Mouse (Mus musculus) G1E (cell line): Measurements from ENCODE around the gene Pdzd11. TPM values are rescaled to one million over a fixed set of nuclear protein-coding genes. Genes with fewer than 3 reads are reported as not detected.

Experiments used
- ATAC-seq: 2 replicates; pipeline ENCODE4 v1.8.0; 2016; ENCODE audit warnings: mild to moderate bottlenecking; ENCODE audit not compliant: insufficient number of reproducible peaks, poor library complexity, low FRiP score, severe bottlenecking; ENCODE audit errors: extremely low read depth
- DNase-seq: peaks from one replicate; pipeline ENCODE4 v3.0.0; 2012; ENCODE audit warnings: low spot score
- H3K27me3 ChIP-seq: 2 replicates; pipeline ENCODE4 v1.6.1; 2012; ENCODE audit warnings: mild to moderate bottlenecking, low read length, inconsistent platforms; ENCODE audit not compliant: insufficient read depth
- H3K36me3 ChIP-seq: replicated peaks from 2 replicates; pipeline ENCODE3; 2012; ENCODE audit warnings: mild to moderate bottlenecking, inconsistent platforms
- H3K4me1 ChIP-seq: 2 replicates; pipeline ENCODE4 v1.6.1; 2012; ENCODE audit warnings: low read depth, low read length, inconsistent platforms, mixed read lengths; ENCODE audit not compliant: insufficient read depth
- H3K4me3 ChIP-seq: 2 replicates; pipeline ENCODE4 v1.5.1; 2012; ENCODE audit warnings: low read depth, mild to moderate bottlenecking, inconsistent platforms, low read length, moderate library complexity, mixed read lengths
- H3K9me3 ChIP-seq: replicated peaks from 2 replicates; pipeline ENCODE4 v1.6.1; 2012; ENCODE audit warnings: inconsistent platforms
- CTCF ChIP-seq: IDR thresholded peaks from 2 replicates; pipeline ENCODE4 v1.5.1; 2012; ENCODE audit warnings: low read depth, low read length, inconsistent platforms, mixed read lengths
- GATA1 ChIP-seq: IDR thresholded peaks from 2 replicates; pipeline ENCODE4 v1.6.1; 2012; ENCODE audit warnings: borderline replicate concordance, low read length, inconsistent platforms, mixed read lengths
- GATA2 ChIP-seq: IDR thresholded peaks from 2 replicates; pipeline ENCODE4 v1.6.1; 2012; ENCODE audit warnings: low read depth, low read length, inconsistent platforms, borderline replicate concordance
- POLR2AphosphoS5 ChIP-seq: IDR thresholded peaks from 2 replicates; pipeline ENCODE4 v1.6.1; 2012; ENCODE audit warnings: low read depth, low read length, inconsistent platforms; ENCODE audit not compliant: insufficient replicate concordance
- TAL1 ChIP-seq: conservative IDR thresholded peaks from 2 replicates; pipeline ENCODE4 v1.6.1; 2012; ENCODE audit warnings: low read depth, low read length, inconsistent platforms, mixed read lengths
- polyA plus RNA-seq: library from polyadenylated mRNA; stranded (reverse); fragments of >175 nt; gene quantifications from 2 replicates; pipeline ENCODE4 v1.2.3, GENCODE M21; 2012
- total RNA-seq, 2 experiments: library from RNA; stranded (forward) in 1 of 2; stranded (reverse) in 1 of 2; fragments of 200-1000 nt in 1 of 2; fragments of >200 nt in 1 of 2; fragmentation: Nextera tagmentation in 1 of 2; gene quantifications; 2 replicates each; pipeline ENCODE4 v1.2.3; 2014 to 2017

The Pdzd11 gene
- total and polyA plus RNA-seq, 3 experiments, result 8.4 to 52.7 (median 37.0) TPM

DNA sequence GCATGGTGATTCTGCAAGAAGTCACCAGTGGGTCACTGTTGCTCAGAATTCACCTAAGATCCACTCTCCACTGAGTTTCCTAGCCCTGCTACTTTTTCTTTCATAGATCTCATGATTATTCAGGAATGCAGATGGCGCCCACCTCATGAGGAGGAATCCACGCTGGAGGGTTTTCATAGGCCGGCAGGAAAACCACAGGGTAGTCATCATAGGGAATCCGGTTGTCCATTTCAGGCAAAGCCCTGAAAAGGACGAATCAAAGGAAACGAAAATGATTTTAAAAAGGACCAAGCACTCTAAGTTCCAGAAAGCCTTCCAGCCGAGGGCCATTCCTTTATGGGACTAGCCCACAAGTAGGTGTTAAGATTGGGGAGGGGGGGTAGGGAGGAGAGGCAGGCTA, 1.2 kb downstream of the Pdzd11 start:
- H3K36me3 ChIP-seq, result peaks cover 47% of the 10 kb centered on the region
- H3K9me3 ChIP-seq, result no peaks in the 10 kb centered on the region
- H3K4me1 ChIP-seq, result peaks cover 10% of the 10 kb centered on the region; the same call in 1 of the 2 replicates
- peak overlapping the region; percentile 80 for H3K4me3 ChIP-seq
- no peak for ATAC-seq
- peak; percentile 8 for DNase-seq
- TF ChIP-seq POLR2AphosphoS5, result no peak
- H3K27me3 ChIP-seq, result no peaks in the 10 kb centered on the region

DNA sequence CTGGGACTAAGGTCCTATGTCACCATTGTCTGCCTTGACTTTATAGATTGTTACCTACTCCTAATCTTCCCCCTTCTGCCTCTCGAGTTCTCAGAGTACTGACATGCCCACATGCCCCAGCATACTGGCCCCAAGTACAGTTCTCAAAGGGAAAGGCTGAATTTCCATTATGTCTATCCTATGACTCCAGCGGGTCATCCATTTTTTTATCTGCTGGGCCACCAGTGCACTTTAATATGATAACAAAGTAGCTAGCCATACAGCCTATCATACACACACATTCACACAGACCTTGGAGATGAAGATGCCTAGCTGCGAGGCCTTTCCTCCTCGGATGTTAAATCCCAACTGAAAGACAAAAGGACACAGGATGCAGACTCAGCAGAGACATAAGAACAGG, 2.1 kb downstream of the Pdzd11 start:
- TF ChIP-seq CTCF, result no peak
- TF ChIP-seq TAL1, result no peak
- TF ChIP-seq GATA1, result no peak
- no peak for TF ChIP-seq POLR2AphosphoS5
- no peak for TF ChIP-seq GATA2
- DNase-seq (no peak), ATAC-seq (no peak)
- Histone ChIP-seq H3K4me1 (peaks cover 8% of the 10 kb centered on the region; the same call in 1 of the 2 replicates), H3K4me3 (no peak overlapping the region; the same call in 1 of the 2 replicates), H3K27me3 (no peaks in the 10 kb centered on the region), H3K9me3 (no peaks in the 10 kb centered on the region), H3K36me3 (peaks cover 43% of the 10 kb centered on the region)

- Histone ChIP-seq H3K4me1 (peaks cover 4% of the 10 kb centered on the region; the same call in 1 of the 2 replicates), H3K9me3 (no peaks in the 10 kb centered on the region)
- ATAC-seq, result no peak
Observed at GRCm38 (mm10) chrX:100621366-100621765, 5.0 kb downstream of the Pdzd11 start.

DNA sequence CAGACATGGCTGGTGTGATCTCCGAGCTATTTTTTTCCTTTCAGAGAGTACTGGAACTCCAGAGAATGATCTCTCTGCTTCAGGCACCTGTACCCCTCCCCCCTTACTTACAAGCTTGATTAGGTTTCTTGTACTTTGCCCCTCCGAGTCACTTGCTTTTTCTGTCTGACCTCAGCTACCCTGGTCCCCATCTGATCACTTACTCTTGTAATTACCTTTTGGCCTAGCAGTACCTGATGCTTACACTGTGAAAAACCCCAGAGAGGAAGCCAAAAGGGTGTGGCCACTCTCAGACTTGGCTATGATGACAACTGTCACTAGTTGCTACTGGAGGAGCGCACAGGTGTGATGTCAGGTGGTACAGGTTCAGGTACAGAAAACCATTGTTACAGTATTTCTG, 7.9 kb downstream of the Pdzd11 start:
- peaks cover 22% of the 10 kb centered on the region for H3K36me3 ChIP-seq
- no peaks in the 10 kb centered on the region for H3K9me3 ChIP-seq
- H3K27me3 ChIP-seq, result no peaks in the 10 kb centered on the region
- H3K4me3 ChIP-seq, result no peak overlapping the region
- no peaks in the 10 kb centered on the region for H3K4me1 ChIP-seq
- no peak for DNase-seq
- no peak for ATAC-seq
- TF ChIP-seq GATA2 (no peak), CTCF (no peak), GATA1 (no peak), POLR2AphosphoS5 (no peak), TAL1 (no peak)

More at GRCm38 (mm10) chrX:100621366-100621765, 5.0 kb downstream of the Pdzd11 start:
- Histone ChIP-seq H3K4me3 (no peak overlapping the region), H3K36me3 (peaks cover 34% of the 10 kb centered on the region), H3K27me3 (no peaks in the 10 kb centered on the region)
- DNase-seq, result no peak
- no peak for TF ChIP-seq GATA1
- no peak for TF ChIP-seq GATA2
- no peak for TF ChIP-seq TAL1
- no peak for TF ChIP-seq CTCF
- TF ChIP-seq POLR2AphosphoS5, result no peak

DNA sequence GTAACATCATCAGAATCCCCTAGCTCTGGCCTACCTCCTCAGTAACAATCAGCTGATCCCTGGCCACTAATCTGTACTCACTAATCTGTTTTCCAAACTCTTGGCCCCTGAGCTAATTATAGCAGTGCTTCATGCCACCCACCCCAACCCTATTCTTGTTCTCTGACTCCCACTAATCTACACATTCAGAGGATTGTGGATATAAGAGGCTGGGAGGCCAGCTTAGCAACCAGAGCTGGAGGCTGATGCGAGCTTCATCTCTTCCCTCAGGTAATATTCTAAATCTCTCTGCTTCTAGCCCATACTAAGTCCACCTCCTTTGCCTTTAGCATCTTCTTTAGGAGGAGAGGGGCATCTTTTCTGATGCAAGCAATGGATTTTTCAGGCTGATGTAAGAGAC, 21.1 kb downstream of the Pdzd11 start, which contains the start of gene Arr3:
Arr3 (plus strand) TSS at position 184 of the 400 bp plus-strand sequence.
- H3K27me3 ChIP-seq, result peaks cover 3% of the 10 kb centered on the region; the same call in 1 of the 2 replicates
- no peak within 1 kb of the TSS for H3K4me3 ChIP-seq
- ATAC-seq (no peak), DNase-seq (no peak)
- no peaks in the 10 kb centered on the region for H3K9me3 ChIP-seq
- no peaks in the 10 kb centered on the region for H3K36me3 ChIP-seq
- no peaks in the 10 kb centered on the region for H3K4me1 ChIP-seq
- TF ChIP-seq CTCF, result no peak
- TF ChIP-seq TAL1, result no peak
- no peak for TF ChIP-seq GATA2
- TF ChIP-seq POLR2AphosphoS5, result no peak
- TF ChIP-seq GATA1, result no peak

- Histone ChIP-seq H3K9me3 (no peaks in the 10 kb centered on the region), H3K36me3 (no peaks in the 10 kb centered on the region), H3K4me1 (no peaks in the 10 kb centered on the region), H3K27me3 (0 out of 2 replicates have a peak, but pooled peaks cover 4% of the 10 kb centered on the region), H3K4me3 (no peak overlapping the region)
- ATAC-seq (no peak), DNase-seq (no peak)
- no peak for TF ChIP-seq GATA2
- TF ChIP-seq GATA1, result no peak
- no peak for TF ChIP-seq POLR2AphosphoS5
- TF ChIP-seq CTCF, result no peak
- no peak for TF ChIP-seq TAL1
Observed at GRCm38 (mm10) chrX:100599755-100600154, 26.6 kb downstream of the Pdzd11 start.

DNA sequence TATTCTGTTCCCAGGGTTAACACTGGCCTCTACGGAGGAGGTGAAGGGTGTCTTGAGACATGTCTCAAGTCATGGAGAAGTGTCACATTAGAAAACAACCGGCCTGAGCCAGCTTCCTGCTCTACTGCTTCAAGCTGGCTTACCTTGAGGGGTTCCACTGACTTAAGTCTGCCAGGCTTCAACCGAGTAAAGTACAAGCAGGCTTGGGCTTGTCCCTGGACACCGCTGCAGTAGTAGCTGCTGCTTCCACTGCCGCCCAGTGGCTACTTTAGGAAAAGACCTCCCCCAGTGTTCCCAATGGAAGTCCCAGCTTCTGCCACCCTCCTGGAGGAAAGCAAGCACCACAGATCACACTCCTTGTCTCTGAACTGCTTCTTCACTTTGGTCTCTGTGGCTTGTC, 28.9 kb downstream of the Pdzd11 start:
- peaks cover 8% of the 10 kb centered on the region; the same call in 1 of the 2 replicates for H3K27me3 ChIP-seq
- no peak for TF ChIP-seq CTCF
- H3K36me3 ChIP-seq, result no peaks in the 10 kb centered on the region
- DNase-seq (peak; percentile 1), ATAC-seq (no peak)
- no peaks in the 10 kb centered on the region for H3K4me1 ChIP-seq
- no peaks in the 10 kb centered on the region for H3K9me3 ChIP-seq
- H3K4me3 ChIP-seq, result no peak overlapping the region
